In the genomic region with DNA sequence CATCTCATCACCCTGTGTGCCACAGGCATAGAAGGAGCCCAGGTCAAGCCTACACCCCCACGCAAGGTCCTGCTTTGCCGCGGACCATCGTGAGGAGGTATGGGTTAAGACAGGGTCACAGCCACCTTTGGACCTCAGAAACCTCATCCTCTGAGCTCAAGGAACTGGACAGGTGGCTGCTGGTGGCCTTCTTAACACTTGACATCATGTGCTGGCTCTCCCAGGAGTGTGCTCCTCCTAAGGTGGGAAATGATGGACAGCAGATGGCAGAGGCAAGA, we compare ENCODE assay signal across 21 mouse cellular contexts. TPM values are rescaled to one million over a fixed set of nuclear protein-coding genes. Genes with fewer than 3 reads are reported as not detected.
A peak's percentile ranks its signal among the peaks of the same experiment; 100 is the strongest.
DNase-seq lines count a peak whose midpoint lies in the region; ATAC-seq and TF ChIP-seq lines count a peak whose summit lies in the region.
"Had no signal": no experiment of that assay in that cellular context is flagged by ENCODE, and none has a peak within 500 bp of the region (broad histone marks: within the 10 kb centered on the region; RNA-seq: fewer than 3 reads in every experiment).

No protein-coding gene starts in this region.

- intact Hi-C loops in heart, postnatal 25 days (cut with DNase I): no loop called here

- no peaks in the 10 kb centered on the region for H3K9me3 ChIP-seq in heart, embryonic 10.5 days
- no peaks in the 10 kb centered on the region for H3K9me3 ChIP-seq in kidney, embryonic 15.5 days (replicated peaks)
- H3K9me3 ChIP-seq in lung, postnatal 0 days (ENCODE audit: low read length): no peaks in the 10 kb centered on the region
- H3K9me3 ChIP-seq: forebrain, embryonic 15.5 days; hindbrain, embryonic 12.5 days; limb, embryonic 13.5 days had no signal

- no peak for TF ChIP-seq CTCF in lung, postnatal 0 days (IDR thresholded peaks at IDR 0.05)

- peaks cover 17% of the 10 kb centered on the region for H3K4me1 ChIP-seq in heart, embryonic 10.5 days
- peaks cover 15% of the 10 kb centered on the region for H3K4me1 ChIP-seq in kidney, embryonic 15.5 days
- no peaks in the 10 kb centered on the region for H3K4me1 ChIP-seq in lung, postnatal 0 days (ENCODE audit: insufficient read depth, low read depth, low read length)

- no peak for TF ChIP-seq EP300 in lung, postnatal 0 days (IDR thresholded peaks at IDR 0.05)

- H3K4me3 ChIP-seq in heart, embryonic 10.5 days: no peak overlapping the region
- H3K4me3 ChIP-seq in kidney, embryonic 15.5 days (replicated peaks): no peak overlapping the region
- H3K4me3 ChIP-seq in lung, postnatal 0 days (ENCODE audit: low read depth, low read length): no peak overlapping the region
- H3K4me3 ChIP-seq: forebrain, embryonic 15.5 days; hindbrain, embryonic 12.5 days; limb, embryonic 13.5 days had no signal

- peaks cover 6% of the 10 kb centered on the region; the same call in 1 of the 2 replicates for H3K27me3 ChIP-seq in heart, embryonic 10.5 days (ENCODE audit: insufficient read depth, poor library complexity, severe bottlenecking)
- H3K27me3 ChIP-seq in kidney, embryonic 15.5 days: no peaks in the 10 kb centered on the region
- no peaks in the 10 kb centered on the region for H3K27me3 ChIP-seq in lung, postnatal 0 days (replicated peaks; ENCODE audit: insufficient read depth, low read length)
- H3K27me3 ChIP-seq: CH12.LX; forebrain, embryonic 15.5 days; hindbrain, embryonic 12.5 days; limb, embryonic 13.5 days had no signal

- H3K36me3 ChIP-seq in heart, embryonic 10.5 days: no peaks in the 10 kb centered on the region
- no peaks in the 10 kb centered on the region for H3K36me3 ChIP-seq in kidney, embryonic 15.5 days
- no peaks in the 10 kb centered on the region for H3K36me3 ChIP-seq in lung, postnatal 0 days (ENCODE audit: insufficient read depth, low read length)
- H3K36me3 ChIP-seq: forebrain, embryonic 15.5 days; hindbrain, embryonic 12.5 days; limb, embryonic 13.5 days had no signal

- no peak overlapping the region for H3K4me2 ChIP-seq in kidney, embryonic 15.5 days
- no peak overlapping the region for H3K4me2 ChIP-seq in lung, postnatal 0 days (replicated peaks; ENCODE audit: low read depth, low read length)
- H3K4me2 ChIP-seq: forebrain, embryonic 15.5 days; hindbrain, embryonic 12.5 days; limb, embryonic 13.5 days; lung, embryonic 14.5 days had no signal

- 91% methylated on average over 4 of the region's 4 CpGs for WGBS in heart, embryonic 10.5 days
- WGBS in kidney, embryonic 15.5 days: 79% methylated on average over 4 of the region's 4 CpGs
- WGBS in lung, postnatal 0 days: 97% methylated on average over 4 of the region's 4 CpGs

- peak overlapping the region; percentile 30; the same call in 1 of the 2 replicates for H3K27ac ChIP-seq in heart, embryonic 10.5 days
- H3K27ac ChIP-seq in kidney, embryonic 15.5 days: peak overlapping the region; percentile 73
- H3K27ac ChIP-seq in lung, postnatal 0 days (ENCODE audit: low read length): peak overlapping the region; percentile 57; the same call in 1 of the 2 replicates
- H3K27ac ChIP-seq: forebrain, embryonic 15.5 days; hindbrain, embryonic 12.5 days; limb, embryonic 13.5 days had no signal

- DNase-seq in heart, embryonic 10.5 days (ENCODE audit: low spot score): no peak
- DNase-seq in heart, postnatal 25 days (ENCODE audit: low spot score): no peak
- DNase-seq in kidney, adult 11 months: no peak
- no peak for DNase-seq in lung, postnatal 0 days (ENCODE audit: low spot score)
- no peak for DNase-seq in lung, postnatal 25 days (ENCODE audit: low spot score)
- peak; percentile 54 for DNase-seq in naive thymus-derived CD4-positive, alpha-beta T cell, adult 2 months (ENCODE audit: low read depth)
- DNase-seq in gastrocnemius, adult 8-10 months (ENCODE audit: low spot score in 2 of 2): no peak
- DNase-seq: adrenal gland, postnatal 25 days; cerebellum, adult 11-12 months; cerebellum, postnatal 25 days; embryo, embryonic 11 days; lung, embryonic 14.5 days; midbrain, embryonic 14.5 days had no signal

- no peak for ATAC-seq in kidney, embryonic 15.5 days (replicated peaks; ENCODE audit: low FRiP score)
- ATAC-seq in lung, postnatal 0 days: no peak
- ATAC-seq: forebrain, embryonic 15.5 days had no signal

- no peak overlapping the region for H3K9ac ChIP-seq in kidney, embryonic 15.5 days
- H3K9ac ChIP-seq in lung, postnatal 0 days (replicated peaks; ENCODE audit: low read depth): no peak overlapping the region
- H3K9ac ChIP-seq: forebrain, embryonic 15.5 days; hindbrain, embryonic 12.5 days; limb, embryonic 13.5 days; lung, embryonic 14.5 days had no signal

RNA-seq across cellular contexts. Expression of a gene that starts 0.4 kb away (rescaled TPM):
- 3.0 and 6.3 TPM in 2 replicates for polyA plus RNA-seq in heart, embryonic 10.5 days (2016; fragmentation: Nextera tagmentation; extraction: Ambion mirVana)
- total RNA-seq in heart, postnatal 25 days (2021): 1 to 10 TPM in 1 of 2 experiments, under 1 TPM in 1; 0.47 to 1.2 TPM
- 11.3 and 11.4 TPM in 2 replicates for polyA plus RNA-seq in kidney, embryonic 15.5 days (2015; fragmentation: Nextera tagmentation; extraction: Ambion mirVana)
- 2.5 TPM in 2 replicates for polyA plus RNA-seq in lung, postnatal 0 days (2015; fragmentation: Nextera tagmentation; extraction: Ambion mirVana)
- not detected for total RNA-seq in gastrocnemius, adult 8-10 months (2022)

RNA-seq across cellular contexts. Expression of a gene that starts 5.3 kb away (rescaled TPM):
- polyA plus RNA-seq in heart, embryonic 10.5 days (2016; fragmentation: Nextera tagmentation; extraction: Ambion mirVana): 1.6 and 3.6 TPM in 2 replicates
- total RNA-seq in heart, postnatal 25 days (2021): 1 to 10 TPM in 1 of 2 experiments, under 1 TPM in 1; 0.70 to 1.0 TPM
- polyA plus RNA-seq in kidney, embryonic 15.5 days (2015; fragmentation: Nextera tagmentation; extraction: Ambion mirVana): 27.8 and 29.1 TPM in 2 replicates
- 3.2 and 4.5 TPM in 2 replicates for polyA plus RNA-seq in lung, postnatal 0 days (2015; fragmentation: Nextera tagmentation; extraction: Ambion mirVana)
- total RNA-seq in gastrocnemius, adult 8-10 months (2022): not detected
- total RNA-seq: megakaryocyte, adult 5-6 weeks; MEL had no signal
- polyA plus RNA-seq: neural tube, embryonic 14.5 days had no signal

RNA-seq across cellular contexts. Expression of a gene that starts 27.4 kb away (rescaled TPM):
- polyA plus RNA-seq in heart, embryonic 10.5 days (2016; fragmentation: Nextera tagmentation; extraction: Ambion mirVana): 212 and 236 TPM in 2 replicates
- total RNA-seq in heart, postnatal 25 days (2021): 100 to 1,000 TPM; 119 to 129 TPM
- 287 and 288 TPM in 2 replicates for polyA plus RNA-seq in kidney, embryonic 15.5 days (2015; fragmentation: Nextera tagmentation; extraction: Ambion mirVana)
- polyA plus RNA-seq in lung, postnatal 0 days (2015; fragmentation: Nextera tagmentation; extraction: Ambion mirVana): 140 and 161 TPM in 2 replicates
- total RNA-seq in gastrocnemius, adult 8-10 months (2022): 100 to 1,000 TPM; 142 to 156 (median 148) TPM

RNA-seq across cellular contexts. Expression of a gene that starts 27.4 kb away (rescaled TPM):
- polyA plus RNA-seq in heart, embryonic 10.5 days (2016; fragmentation: Nextera tagmentation; extraction: Ambion mirVana): 184 and 200 TPM in 2 replicates
- 10 to 100 TPM; 38.5 to 42.3 TPM for total RNA-seq in heart, postnatal 25 days (2021)
- 209 and 215 TPM in 2 replicates for polyA plus RNA-seq in kidney, embryonic 15.5 days (2015; fragmentation: Nextera tagmentation; extraction: Ambion mirVana)
- polyA plus RNA-seq in lung, postnatal 0 days (2015; fragmentation: Nextera tagmentation; extraction: Ambion mirVana): 186 and 192 TPM in 2 replicates
- 10 to 100 TPM; 25.9 to 37.5 (median 29.7) TPM for total RNA-seq in gastrocnemius, adult 8-10 months (2022)

RNA-seq across cellular contexts. Expression of a gene that starts 30.5 kb away (rescaled TPM):
- polyA plus RNA-seq in heart, embryonic 10.5 days (2016; fragmentation: Nextera tagmentation; extraction: Ambion mirVana): 201 and 237 TPM in 2 replicates
- total RNA-seq in heart, postnatal 25 days (2021): 10 to 100 TPM; 15.9 to 18.6 TPM
- 264 and 274 TPM in 2 replicates for polyA plus RNA-seq in kidney, embryonic 15.5 days (2015; fragmentation: Nextera tagmentation; extraction: Ambion mirVana)
- polyA plus RNA-seq in lung, postnatal 0 days (2015; fragmentation: Nextera tagmentation; extraction: Ambion mirVana): 101 and 110 TPM in 2 replicates
- total RNA-seq in gastrocnemius, adult 8-10 months (2022): 1 to 10 TPM; 6.7 to 9.7 (median 7.6) TPM
